Mouse (Mus musculus) left cerebral cortex, postnatal 10 days (tissue): Measurements from ENCODE around the gene Nfs1. TPM values are rescaled to one million over a fixed set of nuclear protein-coding genes. Genes with fewer than 3 reads are reported as not detected.
A peak's percentile ranks its signal among the peaks of the same experiment; 100 is the strongest.
"Not testable (repeated sequence)": the region's sequence is repeated elsewhere in the genome, so short reads cannot be mapped to it uniquely, and the experiment has no call there.

ENCODE experiments used
- DNase-seq, 2 experiments: peaks; one replicate each; pipeline ENCODE4 v3.0.0; 2021 to 2022; ENCODE audit warnings: low spot score in 2 of 2, mixed read lengths in 1 of 2; ENCODE audit errors: extremely low spot score in 1 of 2
- intact Hi-C: fragments of 180-260 bp; cut with DNase I; formaldehyde crosslinking; loops from one replicate; pipeline ENCODE4 v1.15.1; 2025
- total RNA-seq, 2 experiments: library from RNA; stranded (reverse); gene quantifications; 2 replicates each; pipeline ENCODE4 v1.2.3; 2021

Nfs1 gene
- total RNA-seq: 10 to 100 TPM; 30.7 to 31.5 TPM

DNA sequence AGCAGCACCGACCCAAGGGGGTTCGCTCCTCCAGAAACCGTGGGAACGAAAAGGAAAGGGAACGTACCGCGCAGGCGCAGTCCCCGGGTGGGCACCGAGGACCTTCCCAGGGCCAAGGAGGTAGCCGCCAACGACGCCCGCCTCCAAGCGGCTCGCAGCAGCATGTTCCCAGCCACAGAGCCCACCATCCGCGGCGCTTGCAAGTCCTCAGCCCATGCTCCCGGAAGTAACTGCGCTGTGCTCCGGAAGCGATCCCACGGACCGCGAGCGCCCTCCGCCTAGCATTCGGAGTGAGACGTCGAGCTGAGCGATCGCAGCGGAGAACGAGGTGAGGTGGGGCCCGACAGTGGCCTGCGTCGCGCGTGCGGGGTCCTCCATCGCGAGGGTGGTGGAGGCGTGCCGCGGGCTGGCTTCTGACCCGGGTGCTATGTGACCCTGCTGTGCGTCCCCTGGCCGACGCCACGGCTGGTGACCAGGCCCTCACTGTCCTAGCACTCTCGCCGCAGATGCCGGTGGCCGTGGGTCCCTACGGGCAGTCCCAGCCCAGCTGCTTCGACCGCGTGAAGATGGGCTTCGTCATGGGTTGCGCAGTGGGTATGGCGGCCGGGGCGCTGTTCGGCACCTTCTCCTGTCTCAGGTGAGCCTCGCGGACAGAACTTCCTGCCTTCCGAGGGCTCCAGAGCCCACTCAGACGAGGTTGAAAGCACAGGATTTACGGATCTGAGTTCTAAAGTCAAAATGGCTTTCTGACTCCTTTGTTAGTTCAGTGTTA is at the start of gene Nfs1, which contains the start of gene Romo1:
Gene Nfs1, minus strand, starts transcription at position 234 of the 772 bp plus-strand sequence.
Gene Romo1, plus strand, starts transcription at position 87 of the 772 bp plus-strand sequence.
- peak; percentile 95 to 97 for DNase-seq
- intact Hi-C loops: loop anchor here (5.0 kb wide), 1 partner anchor 177 kb away; no protein-coding TSS in a partner anchor

DNA sequence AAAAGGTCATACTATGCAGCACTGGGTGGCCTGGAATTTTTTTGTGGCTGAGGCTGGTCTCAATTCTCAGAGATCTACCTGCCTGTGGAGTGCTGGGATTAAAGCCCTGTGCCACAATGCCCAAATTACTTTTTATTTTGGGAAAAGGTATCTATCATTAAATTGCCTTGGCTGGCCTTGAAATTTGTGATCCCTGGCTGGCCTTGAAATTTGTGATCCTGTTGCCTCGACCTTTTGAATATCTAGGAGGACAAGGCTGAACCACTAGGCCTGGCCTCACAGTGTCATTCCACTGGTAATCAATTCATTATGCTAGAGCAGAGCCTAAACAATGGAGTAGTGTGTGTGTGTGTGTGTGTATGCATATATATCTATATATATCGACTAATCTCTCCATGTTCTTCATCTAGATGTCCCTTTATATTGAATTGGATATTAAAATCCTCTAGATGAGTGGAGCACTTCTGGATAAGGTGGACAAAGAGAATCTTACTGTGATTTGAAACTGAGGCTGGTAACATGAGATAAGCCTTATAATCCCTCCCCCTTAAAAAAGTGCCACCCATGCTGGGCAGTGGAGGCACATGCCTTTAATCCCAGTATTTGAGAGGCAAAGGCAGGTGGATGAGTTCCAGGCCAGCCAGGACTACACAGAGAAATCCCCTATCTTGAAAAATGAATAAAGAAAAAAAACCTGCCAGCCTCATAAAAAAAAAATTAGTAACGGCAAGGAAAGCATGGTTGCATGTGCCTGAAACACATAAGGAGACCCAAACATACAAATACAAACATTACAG is 49.3 kb upstream of the Nfs1 start:
- intact Hi-C loops: no loop called here
- no peak for DNase-seq

DNA sequence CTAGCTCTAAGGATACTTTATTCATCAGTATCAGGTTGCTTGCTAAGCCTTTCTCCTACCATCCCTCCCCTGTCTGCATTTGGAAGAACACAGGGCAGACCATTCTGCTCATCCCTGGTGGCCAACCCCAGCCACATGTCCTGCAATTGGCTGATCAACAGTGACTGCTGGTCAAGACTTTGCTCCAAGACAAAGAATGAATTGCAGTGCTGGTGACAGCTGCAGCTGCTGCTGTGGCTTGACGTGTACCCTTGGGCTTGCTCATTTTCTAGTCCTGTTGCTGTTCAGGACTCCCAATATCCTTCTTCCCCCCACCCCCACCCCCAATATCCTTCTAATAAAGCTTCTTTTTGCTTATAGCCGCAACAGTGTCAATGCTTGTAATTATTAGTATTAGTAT is 48.1 kb upstream of the Nfs1 start:
- intact Hi-C loops: no loop called here
- no peak for DNase-seq

DNA sequence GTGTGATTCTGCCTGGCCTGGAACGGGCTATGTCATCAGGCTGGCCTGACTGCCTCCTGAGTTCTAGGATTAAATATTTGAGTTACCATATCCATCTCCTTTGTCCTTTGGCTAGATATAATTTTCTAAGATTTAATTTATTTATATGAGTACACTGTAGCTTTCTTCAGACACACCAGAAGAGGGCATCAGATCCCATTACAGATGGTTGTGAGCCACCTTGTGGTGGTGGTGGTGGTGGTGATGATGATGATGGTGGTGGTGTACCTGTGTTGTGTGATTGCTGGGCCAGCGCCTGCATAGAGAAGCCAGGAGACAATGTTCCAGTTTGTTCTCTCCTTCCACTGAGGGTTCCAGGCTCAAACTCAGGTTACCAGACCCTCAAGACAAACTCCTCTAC is 47.6 kb upstream of the Nfs1 start:
- intact Hi-C loops: no loop called here

DNA sequence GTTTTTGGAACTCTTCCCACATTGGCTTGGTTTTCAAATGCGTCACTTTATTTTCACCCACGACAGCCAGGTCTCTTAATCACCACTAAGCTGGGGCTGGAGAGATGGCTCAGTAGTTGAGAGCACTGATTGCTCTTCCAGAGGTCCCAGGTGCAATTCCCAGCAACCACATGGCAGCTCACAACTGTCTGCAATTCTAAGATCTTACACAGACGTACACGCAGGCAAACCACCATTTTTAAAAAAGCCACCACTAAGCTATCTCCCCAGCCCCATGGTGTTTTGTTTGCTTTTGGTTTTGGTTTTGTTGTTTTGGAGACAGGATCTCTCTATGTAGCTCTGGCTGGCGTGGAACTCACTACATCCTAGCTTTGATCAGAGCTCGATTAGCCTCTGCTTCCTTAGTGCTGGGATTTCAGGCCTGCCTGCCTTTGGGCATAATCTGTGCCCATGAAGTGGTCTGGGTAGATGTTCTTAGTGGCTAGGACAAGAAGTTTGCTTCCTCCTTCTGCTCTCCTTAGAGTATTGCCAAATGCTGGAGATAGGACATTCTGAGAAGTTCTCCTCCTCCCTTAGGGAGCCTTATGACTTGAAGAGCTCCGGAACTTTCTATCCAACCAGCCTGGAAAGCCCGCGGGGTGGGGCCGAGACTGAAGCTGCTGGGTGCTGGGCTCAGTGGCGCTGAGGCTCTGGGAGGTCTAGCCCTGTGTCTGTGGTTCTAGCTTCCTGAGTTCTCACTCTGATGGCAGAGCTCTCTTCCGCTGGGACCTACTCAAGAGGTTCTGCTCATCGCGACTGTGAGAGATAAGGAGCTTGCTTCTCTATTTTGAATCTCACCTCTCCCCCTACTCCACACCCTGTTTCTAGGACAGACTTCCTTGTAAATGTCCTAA is 46.3 kb upstream of the Nfs1 start:
- DNase-seq: no peak
- intact Hi-C loops: no loop called here

More for the DNA sequence above, 47.6 kb upstream of the Nfs1 start:
- DNase-seq: no peak

DNA sequence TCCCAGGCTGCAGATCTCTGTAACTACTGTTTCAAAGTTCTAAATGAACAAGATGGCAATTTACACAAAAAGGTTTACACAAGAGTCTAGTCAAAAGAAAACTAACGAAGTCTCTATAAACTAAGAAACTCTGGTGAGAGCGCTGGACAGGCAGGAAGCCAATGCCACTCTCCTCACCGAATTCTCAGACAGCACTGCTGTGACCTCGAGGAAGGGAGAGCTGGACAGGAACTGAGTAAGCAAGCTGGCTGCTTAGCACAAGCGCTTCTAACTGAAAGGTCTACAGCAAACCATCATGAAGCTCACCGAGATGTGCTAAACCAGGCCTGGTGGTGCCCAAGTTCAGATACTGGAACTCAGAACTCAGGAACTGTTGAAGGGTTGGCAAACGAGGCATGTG is 45.3 kb upstream of the Nfs1 start:
- DNase-seq, intact Hi-C loops: not testable (repeated sequence)

DNA sequence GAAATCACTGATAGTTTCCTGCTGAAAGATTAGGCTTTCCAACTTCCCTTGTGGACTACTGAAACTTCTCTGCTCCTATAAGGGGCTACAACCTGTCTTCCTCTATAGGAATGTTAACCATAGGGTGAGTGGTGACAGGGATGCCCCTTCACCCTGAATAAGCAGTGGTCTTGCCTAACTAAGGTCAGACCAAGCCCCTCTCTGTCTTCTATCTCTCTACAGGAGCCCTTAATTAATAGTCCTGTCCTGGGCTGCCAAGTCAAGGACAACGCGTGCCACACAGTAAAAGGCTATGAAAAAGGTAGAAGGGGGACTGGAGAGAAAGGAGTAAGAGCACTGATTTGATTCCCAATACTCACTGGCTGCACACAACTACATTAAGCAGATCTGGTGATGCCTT is 37.6 kb upstream of the Nfs1 start:
- DNase-seq: no peak
- intact Hi-C loops: no loop called here

DNA sequence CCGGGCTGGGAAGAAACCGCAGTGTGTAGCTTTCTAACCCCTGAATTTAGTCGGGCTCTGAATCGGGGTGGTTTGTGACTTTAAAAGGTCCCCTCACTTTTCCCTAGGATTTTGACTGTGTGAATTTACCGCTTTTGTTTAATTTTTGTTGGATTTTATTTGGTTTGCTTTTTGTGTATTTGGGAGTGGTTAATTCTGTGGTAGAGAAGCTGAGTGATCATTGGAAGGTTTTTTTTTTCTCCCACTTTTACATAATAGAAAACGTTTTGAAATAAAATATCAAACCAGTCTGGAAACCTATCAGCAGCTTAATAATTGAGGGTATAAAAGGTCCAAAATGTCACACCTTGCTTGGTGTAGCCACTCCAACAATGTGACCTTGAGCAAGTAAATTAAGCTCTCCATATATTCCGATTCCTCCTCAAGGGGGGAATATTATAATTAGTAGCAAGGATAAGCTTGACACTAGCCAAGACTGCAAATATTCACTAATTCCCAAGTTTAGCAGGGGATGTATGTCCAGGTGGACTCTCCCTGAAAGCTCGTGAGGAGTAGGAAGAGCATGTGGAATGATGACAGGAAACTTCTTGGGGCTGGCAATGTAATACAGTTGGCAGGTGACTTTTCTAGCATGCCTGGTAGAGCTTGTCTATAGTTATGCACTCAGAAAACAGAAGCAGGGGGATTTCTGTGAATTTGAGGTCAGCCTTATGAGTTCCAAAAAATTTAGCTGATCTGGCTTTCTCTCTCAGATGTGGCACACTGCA is 37.0 kb upstream of the Nfs1 start:
- no peak for DNase-seq
- intact Hi-C loops: no loop called here

DNA sequence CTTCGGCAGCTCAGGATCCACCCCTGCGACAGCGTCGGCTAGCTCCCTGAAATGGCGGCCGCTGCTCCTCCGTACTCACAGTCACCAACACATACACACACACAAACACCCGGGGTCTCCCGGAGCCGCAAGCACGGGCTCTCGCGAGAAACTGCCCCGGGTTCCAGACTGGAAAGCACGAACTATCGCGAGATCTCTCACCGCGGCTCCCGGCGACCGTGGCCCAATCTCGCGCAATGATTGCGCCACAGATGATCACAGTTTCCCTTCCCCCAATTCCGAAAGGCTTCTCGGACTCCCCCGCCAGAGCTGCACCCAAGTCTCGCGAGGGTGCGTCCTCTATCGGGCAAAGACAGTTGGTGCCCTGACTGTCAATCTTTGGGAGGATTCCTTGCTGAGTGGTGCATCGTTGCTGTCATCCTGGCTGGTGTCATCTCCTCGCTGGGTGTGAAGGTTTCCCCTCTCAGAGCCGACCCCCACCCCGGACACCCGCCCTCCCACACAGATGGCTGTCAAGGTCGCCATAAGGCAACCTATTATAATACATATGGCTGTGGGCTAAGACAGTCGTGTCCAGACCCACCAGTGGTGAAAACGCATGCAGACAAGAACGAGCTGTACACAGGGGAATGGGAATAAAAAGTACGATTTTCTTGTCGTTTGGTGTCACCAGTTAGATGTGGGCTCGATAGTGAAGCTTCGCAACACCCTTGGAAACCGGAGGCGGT is 36.3 kb upstream of the Nfs1 start, which contains the start of gene Rbm39:
Gene Rbm39, minus strand, starts transcription at position 145 of the 728 bp plus-strand sequence.
- DNase-seq: peak; percentile 100
- intact Hi-C loops: no loop called here

DNA sequence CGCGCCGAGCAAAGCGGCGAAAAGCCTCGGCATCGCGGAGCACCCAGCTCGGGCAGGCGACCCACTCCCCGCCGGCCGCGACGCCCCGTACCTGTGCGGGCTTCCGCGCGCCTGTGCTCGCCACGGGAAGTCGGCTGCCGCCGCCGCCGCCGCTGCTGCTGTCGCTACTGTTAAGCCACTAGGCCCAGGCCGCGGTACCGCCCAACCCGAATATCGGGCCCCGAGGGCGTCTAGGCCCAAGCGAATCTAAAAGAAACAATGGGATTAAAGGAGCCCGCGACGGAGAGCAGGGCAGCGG is 35.8 kb upstream of the Nfs1 start:
- intact Hi-C loops: loop anchor here (5.0 kb wide), 1 partner anchor 98 kb away; no protein-coding TSS in a partner anchor
- DNase-seq: no peak

DNA sequence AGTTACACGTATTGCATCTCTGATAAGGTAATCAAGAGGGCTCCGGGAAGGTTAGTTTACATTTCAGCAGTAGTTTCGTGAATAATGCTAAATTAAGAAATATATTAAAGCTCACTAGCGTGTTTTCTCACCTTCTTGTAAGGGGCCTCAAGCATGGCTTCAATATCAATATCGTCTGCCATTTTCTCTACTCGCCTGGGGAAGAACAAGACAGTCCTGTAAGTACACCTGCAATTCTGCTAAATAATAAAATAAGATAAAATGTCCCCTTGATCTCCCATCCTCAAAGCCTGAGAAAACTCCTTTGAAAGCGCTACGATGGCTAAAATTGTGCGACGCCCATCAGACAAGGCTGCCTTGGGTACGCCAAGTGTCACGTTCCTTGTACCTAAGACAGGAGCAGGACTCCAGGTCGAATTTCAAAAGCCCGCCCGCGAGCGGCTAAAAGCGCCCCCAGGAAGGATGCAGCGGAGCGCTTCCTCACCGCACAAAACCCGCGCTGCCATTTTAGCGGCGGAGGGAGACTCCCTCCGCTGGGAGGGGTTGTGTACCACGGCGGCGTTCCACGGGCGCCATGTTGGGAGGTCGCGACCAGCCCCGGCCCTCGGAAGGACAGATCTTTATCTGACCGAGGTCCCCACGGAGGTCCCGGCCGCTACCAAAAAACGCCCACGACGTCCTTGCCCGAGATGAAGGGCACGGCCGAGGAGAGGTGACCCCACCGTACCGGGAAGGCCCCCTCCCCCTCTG is 35.2 kb upstream of the Nfs1 start:
- intact Hi-C loops: loop anchor here (5.0 kb wide), 1 partner anchor 98 kb away; no protein-coding TSS in a partner anchor

DNA sequence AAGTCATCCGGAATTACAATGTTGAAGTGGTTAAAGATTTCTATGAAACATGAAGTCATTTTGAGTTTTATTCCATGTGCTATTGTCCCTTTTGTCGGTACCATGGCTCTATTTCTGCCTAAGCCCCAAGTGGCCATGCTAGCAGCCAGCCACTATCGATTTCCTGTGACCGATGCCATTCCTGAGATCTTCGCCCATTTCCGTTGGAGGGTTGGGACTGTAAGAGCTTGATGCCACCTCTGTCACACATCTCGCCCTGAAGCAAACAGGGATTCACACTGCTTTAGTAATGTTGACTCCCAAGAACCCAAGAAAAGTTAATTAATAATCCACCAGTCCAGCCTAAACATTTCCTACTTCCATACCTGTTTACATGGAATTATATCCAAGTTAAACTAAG is 33.7 kb upstream of the Nfs1 start:
- DNase-seq: no peak
- intact Hi-C loops: loop anchor here (5.0 kb wide), 1 partner anchor 100 kb away; no protein-coding TSS in a partner anchor

More for the DNA sequence above, 35.2 kb upstream of the Nfs1 start:
- peak; percentile 61 to 91 for DNase-seq

DNA sequence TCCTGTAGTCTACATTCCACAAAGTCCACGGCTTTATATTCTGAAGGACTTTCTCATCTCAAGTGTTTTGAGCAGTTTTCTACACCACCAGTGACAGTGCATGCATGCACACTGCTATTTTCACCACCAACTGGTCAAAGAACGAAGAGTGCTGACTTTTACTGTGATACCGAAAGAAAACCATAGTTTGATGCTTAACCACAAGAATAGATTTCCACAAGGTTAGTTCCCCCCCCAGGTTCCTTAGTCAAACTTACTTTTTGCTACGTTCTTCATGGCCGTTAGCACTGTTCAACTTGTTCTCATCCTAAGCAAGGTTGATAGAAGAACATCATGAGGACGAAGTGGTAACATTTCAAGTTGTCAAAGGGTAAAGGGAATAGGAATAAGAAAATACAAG is 33.1 kb upstream of the Nfs1 start:
- DNase-seq: no peak
- intact Hi-C loops: loop anchor here (5.0 kb wide), 1 partner anchor 100 kb away; no protein-coding TSS in a partner anchor

DNA sequence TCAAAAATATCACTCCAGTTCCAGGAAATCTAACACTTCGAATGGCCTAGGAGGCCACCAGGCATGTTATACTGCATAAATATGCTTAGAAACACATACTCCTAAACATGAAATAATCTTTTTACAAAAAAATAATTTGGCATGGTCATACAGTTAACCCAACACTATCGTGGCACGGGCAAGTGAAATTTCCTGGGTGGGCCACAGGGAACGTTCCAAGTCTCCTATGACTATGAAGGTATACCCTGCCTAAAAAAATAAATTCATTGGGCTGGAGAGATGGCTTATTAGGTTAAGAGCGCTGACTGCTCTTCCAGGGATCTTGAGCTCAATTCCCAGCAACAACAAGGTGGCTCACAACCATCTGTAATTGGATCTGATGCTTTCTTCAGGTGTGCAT is 22.6 kb upstream of the Nfs1 start:
- no peak for DNase-seq
- intact Hi-C loops: loop anchor here (2.0 kb wide), 1 partner anchor 14 kb away; no protein-coding TSS in a partner anchor

DNA sequence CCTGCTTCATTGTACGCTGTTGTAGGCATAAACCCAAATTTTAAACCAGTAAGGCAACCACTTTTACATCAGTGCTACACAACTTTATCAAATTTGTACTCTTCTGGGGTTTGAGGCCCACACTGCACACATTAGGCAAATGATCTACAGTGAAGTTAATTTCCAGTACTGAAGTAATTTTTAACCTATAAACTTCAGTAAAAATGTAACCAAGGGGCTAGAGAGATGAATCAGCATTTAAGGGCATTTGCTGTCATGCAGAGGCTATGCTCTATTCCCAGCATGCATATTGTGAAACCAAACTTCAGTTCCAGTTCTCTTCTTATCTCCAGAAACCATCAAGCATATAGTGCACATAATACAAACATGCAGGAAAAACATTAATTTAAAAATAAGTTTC is 21.5 kb upstream of the Nfs1 start:
- intact Hi-C loops: no loop called here
- no peak for DNase-seq

DNA sequence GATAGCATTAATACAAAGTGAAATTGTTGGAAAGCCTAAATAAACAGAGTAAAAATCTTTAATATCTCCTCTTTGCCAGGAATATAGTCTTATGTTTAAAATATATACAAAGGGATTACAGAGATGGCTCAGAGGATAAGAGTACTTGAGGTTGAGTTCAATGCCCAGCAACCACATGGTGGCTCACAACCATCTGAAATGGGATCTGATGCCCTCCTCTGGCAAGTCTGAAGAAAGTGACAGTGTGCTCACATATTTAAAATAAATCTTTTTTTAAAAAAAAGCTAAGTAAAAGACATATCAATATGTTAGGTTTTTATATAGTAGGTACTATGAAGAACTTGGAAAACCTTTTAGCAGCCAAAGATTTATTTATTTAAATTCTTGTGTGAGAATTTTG is 7.6 kb upstream of the Nfs1 start:
- intact Hi-C loops: no loop called here

More for the DNA sequence above, 7.6 kb upstream of the Nfs1 start:
- no peak for DNase-seq
